Mouse (Mus musculus) midbrain, embryonic 14.5 days (tissue): Measurements from ENCODE around the gene Slc4a3. TPM values are rescaled to one million over a fixed set of nuclear protein-coding genes. Genes with fewer than 3 reads are reported as not detected.

Source experiments
- ATAC-seq: fragments of 200-750 bp; cut with Nextera tagmentation; 2 replicates; pipeline ENCODE4 v1.8.0; 2017; ENCODE audit warnings: moderate number of reproducible peaks, moderate library complexity; ENCODE audit not compliant: low FRiP score, low TSS enrichment
- DNase-seq: peaks from one replicate; pipeline ENCODE4 v3.0.0-alpha.2; 2015
- H3K27ac ChIP-seq: fragments of 300-500 bp; sonication (generic); replicated peaks from 2 replicates; pipeline ENCODE4 v1.5.1; 2014; ENCODE audit warnings: mild to moderate bottlenecking, low read depth, low read length, moderate library complexity
- H3K27me3 ChIP-seq: fragments of 300-500 bp; sonication (generic); 2 replicates; pipeline ENCODE4 v1.6.1; 2014; ENCODE audit warnings: low read length, control low read depth, mixed read lengths; ENCODE audit not compliant: control insufficient read depth, insufficient read depth
- H3K36me3 ChIP-seq: fragments of 300-500 bp; sonication (generic); 2 replicates; pipeline ENCODE4 v1.6.1; 2014; ENCODE audit warnings: low read length, control low read depth; ENCODE audit not compliant: control insufficient read depth, insufficient read depth
- H3K4me1 ChIP-seq: fragments of 300-500 bp; sonication (generic); 2 replicates; pipeline ENCODE4 v1.6.1; 2014; ENCODE audit warnings: mild to moderate bottlenecking, antibody characterized with exemption, low read length, control low read depth; ENCODE audit not compliant: control insufficient read depth, insufficient read depth
- H3K4me2 ChIP-seq: fragments of 300-500 bp; sonication (generic); 2 replicates; pipeline ENCODE4 v1.6.1; 2014; ENCODE audit warnings: mild to moderate bottlenecking, low read length, moderate library complexity
- H3K4me3 ChIP-seq: fragments of 300-500 bp; sonication (generic); replicated peaks from 2 replicates; pipeline ENCODE4 v1.5.1; 2014; ENCODE audit warnings: low read depth, low read length
- H3K9ac ChIP-seq: fragments of 300-500 bp; sonication (generic); replicated peaks from 2 replicates; pipeline ENCODE4 v1.6.1; 2014; ENCODE audit warnings: mild to moderate bottlenecking, low read length, moderate library complexity
- H3K9me3 ChIP-seq: fragments of 300-500 bp; sonication (generic); 2 replicates; pipeline ENCODE4 v1.6.1; 2016; ENCODE audit warnings: low read length, control low read depth, mixed read lengths; ENCODE audit not compliant: control insufficient read depth
- WGBS: fragments of 180-500 bp; shearing (Covaris S2); extraction: QIAGEN DNeasy Blood & Tissue Kit; methylation state at CpG from one replicate; pipeline ENCODE4 v1.1.7; 2014; 5-methylcytosine and 5-hydroxymethylcytosine counted together
- polyA plus RNA-seq: library from polyadenylated mRNA; unstranded; fragments of >200 nt; fragmentation: Nextera tagmentation; extraction: Ambion mirVana; gene quantifications from 2 replicates; pipeline ENCODE4 v1.2.1, GENCODE M21; 2014

Gene Slc4a3
- polyA plus RNA-seq, 1 experiment from 2014 or later, result 41.0 TPM

GRCm38 (mm10) chr1:75610553-75610952 is 64.5 kb downstream of the Slc4a3 start:
- Histone ChIP-seq H3K9ac (no peak overlapping the region), H3K4me1 (peaks cover 10% of the 10 kb centered on the region; the same call in 1 of the 2 replicates), H3K27me3 (no peaks in the 10 kb centered on the region), H3K4me3 (no peak overlapping the region), H3K9me3 (no peaks in the 10 kb centered on the region), H3K27ac (0 out of 2 replicates have a peak overlapping the region, but pooled peaks have one; percentile 28), H3K36me3 (no peaks in the 10 kb centered on the region), H3K4me2 (no peak overlapping the region)
- 24% methylated on average over 8 of the region's 8 CpGs for WGBS
- DNase-seq (peak; percentile 51), ATAC-seq (no peak)

Other genes starting within 250 kb of the Slc4a3 start
- 146 and 152 TPM in 2 replicates for gene Dnpep, start 228.3 kb upstream of the Slc4a3 start, polyA plus RNA-seq
- gene Des, start 185.9 kb upstream of the Slc4a3 start, polyA plus RNA-seq, result 0.32 and 1.4 TPM in 2 replicates
- 15.6 and 19.4 TPM in 2 replicates for gene Speg, start 171.0 kb upstream of the Slc4a3 start, polyA plus RNA-seq
- 75.7 and 75.9 TPM in 2 replicates for gene Gmppa, start 110.3 kb upstream of the Slc4a3 start, polyA plus RNA-seq
- gene Asic4, start 95.8 kb upstream of the Slc4a3 start, polyA plus RNA-seq, result 16.6 and 34.3 TPM in 2 replicates
- gene Chpf, start 67.0 kb upstream of the Slc4a3 start, polyA plus RNA-seq, result 39.7 and 44.2 TPM in 2 replicates
- gene Tmem198, start 66.7 kb upstream of the Slc4a3 start, polyA plus RNA-seq, result 42.9 and 55.9 TPM in 2 replicates
- 22.0 and 24.1 TPM in 2 replicates for gene Obsl1, start 39.8 kb upstream of the Slc4a3 start, polyA plus RNA-seq
- gene Inha, start 39.2 kb upstream of the Slc4a3 start, polyA plus RNA-seq, result 9.3 and 16.8 TPM in 2 replicates
- 15.7 and 21.0 TPM in 2 replicates for gene Stk11ip, start 24.7 kb upstream of the Slc4a3 start, polyA plus RNA-seq